In genomic region chr11:53486822-53487594, GRCm38 (mm10) we compare ENCODE assay signal across 8 mouse cellular contexts. TPM values are rescaled to one million over a fixed set of nuclear protein-coding genes. Genes with fewer than 3 reads are reported as not detected.
DNase-seq lines count a peak whose midpoint lies in the region; ATAC-seq and TF ChIP-seq lines count a peak whose summit lies in the region.
"Had no signal": no experiment of that assay in that cellular context is flagged by ENCODE, and none has a peak within 500 bp of the region (broad histone marks: within the 10 kb centered on the region; RNA-seq: fewer than 3 reads in every experiment).

No protein-coding gene starts in this region.

- peak; percentile 43 for DNase-seq in thymus, postnatal 4 days
- DNase-seq in thymus, postnatal 25 days, result no peak
- peak; percentile 56 for DNase-seq in embryonic facial prominence, embryonic 10.5 days (ENCODE audit: low spot score)
- DNase-seq in liver, postnatal 0 days, result peak; percentile 70
- peak; percentile 88 for DNase-seq in stomach, postnatal 0 days (ENCODE audit: low spot score)
- DNase-seq in embryo, embryonic 10.5 days (ENCODE audit: low spot score), result no peak

- 8% methylated on average over 27 of the region's 27 CpGs for WGBS in embryonic facial prominence, embryonic 10.5 days
- 11% methylated on average over 27 of the region's 27 CpGs for WGBS in intestine, embryonic 16.5 days
- 14% methylated on average over 27 of the region's 27 CpGs for WGBS in liver, postnatal 0 days (ENCODE audit: insufficient replicate concordance)
- 14% methylated on average over 27 of the region's 27 CpGs for WGBS in stomach, postnatal 0 days

- H3K27ac ChIP-seq in embryonic facial prominence, embryonic 10.5 days (replicated peaks), result no peak overlapping the region
- no peak overlapping the region for H3K27ac ChIP-seq in intestine, embryonic 16.5 days (ENCODE audit: low read length)
- no peak overlapping the region for H3K27ac ChIP-seq in liver, postnatal 0 days (ENCODE audit: low read depth)
- H3K27ac ChIP-seq in stomach, postnatal 0 days (replicated peaks), result no peak overlapping the region

- no peaks in the 10 kb centered on the region for H3K9me3 ChIP-seq in embryonic facial prominence, embryonic 10.5 days
- no peaks in the 10 kb centered on the region for H3K9me3 ChIP-seq in intestine, embryonic 16.5 days (ENCODE audit: control insufficient read depth, low read length)
- no peaks in the 10 kb centered on the region for H3K9me3 ChIP-seq in liver, postnatal 0 days (ENCODE audit: low read length)
- no peaks in the 10 kb centered on the region for H3K9me3 ChIP-seq in stomach, postnatal 0 days (ENCODE audit: control insufficient read depth, low read length)

- H3K9ac ChIP-seq in intestine, embryonic 16.5 days (ENCODE audit: low read depth, low read length), result no peak overlapping the region
- H3K9ac ChIP-seq in liver, postnatal 0 days (replicated peaks), result no peak overlapping the region
- no peak overlapping the region for H3K9ac ChIP-seq in stomach, postnatal 0 days (ENCODE audit: low read length)

- H3K27me3 ChIP-seq in embryonic facial prominence, embryonic 10.5 days (replicated peaks; ENCODE audit: low read depth, poor library complexity, severe bottlenecking), result peaks cover 62% of the 10 kb centered on the region
- peaks cover 5% of the 10 kb centered on the region; the same call in 1 of the 2 replicates for H3K27me3 ChIP-seq in intestine, embryonic 16.5 days (replicated peaks; ENCODE audit: control insufficient read depth, insufficient read depth, low read length)
- peaks cover 12% of the 10 kb centered on the region for H3K27me3 ChIP-seq in liver, postnatal 0 days (ENCODE audit: insufficient read depth, low read length)
- H3K27me3 ChIP-seq in stomach, postnatal 0 days (ENCODE audit: control insufficient read depth, insufficient read depth, low read length), result no peaks in the 10 kb centered on the region

- no peak for TF ChIP-seq EP300 in liver, postnatal 0 days (IDR thresholded peaks at IDR 0.05; ENCODE audit: low read depth)
- TF ChIP-seq EP300 in stomach, postnatal 0 days (optimal IDR thresholded peaks at IDR 0.05), result no peak

- peak overlapping the region; percentile 46 for H3K4me3 ChIP-seq in embryonic facial prominence, embryonic 10.5 days
- H3K4me3 ChIP-seq in intestine, embryonic 16.5 days (ENCODE audit: low read length), result peak overlapping the region; percentile 29
- no peak overlapping the region for H3K4me3 ChIP-seq in liver, postnatal 0 days (ENCODE audit: low read depth, low read length)
- peak overlapping the region; percentile 4; the same call in 1 of the 2 replicates for H3K4me3 ChIP-seq in stomach, postnatal 0 days (ENCODE audit: low read depth, low read length)

- no peaks in the 10 kb centered on the region for H3K36me3 ChIP-seq in embryonic facial prominence, embryonic 10.5 days (replicated peaks)
- H3K36me3 ChIP-seq in intestine, embryonic 16.5 days (ENCODE audit: control insufficient read depth, insufficient read depth, low read length), result no peaks in the 10 kb centered on the region
- no peaks in the 10 kb centered on the region for H3K36me3 ChIP-seq in liver, postnatal 0 days (replicated peaks; ENCODE audit: insufficient read depth, low read length)
- H3K36me3 ChIP-seq in stomach, postnatal 0 days (ENCODE audit: control insufficient read depth, insufficient read depth, low read length), result no peaks in the 10 kb centered on the region

- peak; percentile 66 for ATAC-seq in intestine, embryonic 16.5 days
- peak; percentile 39; the same call in 1 of the 2 replicates for ATAC-seq in liver, postnatal 0 days
- peak; percentile 87 for ATAC-seq in stomach, postnatal 0 days (ENCODE audit: low FRiP score, low TSS enrichment)

- TF ChIP-seq CTCF in liver, postnatal 0 days (IDR thresholded peaks at IDR 0.05; ENCODE audit: low read depth), result no peak
- TF ChIP-seq CTCF in stomach, postnatal 0 days (IDR thresholded peaks at IDR 0.05; ENCODE audit: low read depth), result no peak

- H3K4me1 ChIP-seq in embryonic facial prominence, embryonic 10.5 days, result peaks cover 32% of the 10 kb centered on the region
- H3K4me1 ChIP-seq in intestine, embryonic 16.5 days (ENCODE audit: control insufficient read depth, insufficient read depth, low read length), result 0 out of 2 replicates have a peak, but pooled peaks cover 2% of the 10 kb centered on the region
- peaks cover 11% of the 10 kb centered on the region for H3K4me1 ChIP-seq in liver, postnatal 0 days (ENCODE audit: insufficient read depth)
- 0 out of 2 replicates have a peak, but pooled peaks cover 4% of the 10 kb centered on the region for H3K4me1 ChIP-seq in stomach, postnatal 0 days (replicated peaks; ENCODE audit: control insufficient read depth, insufficient read depth)

- H3K4me2 ChIP-seq in intestine, embryonic 16.5 days (ENCODE audit: low read depth, low read length), result peak overlapping the region; percentile 52
- H3K4me2 ChIP-seq in liver, postnatal 0 days (ENCODE audit: low read depth, low read length), result peak overlapping the region; percentile 44
- peak overlapping the region; percentile 25 for H3K4me2 ChIP-seq in stomach, postnatal 0 days (replicated peaks; ENCODE audit: low read depth)

RNA-seq across cellular contexts. Expression of gene Sowaha, which starts 6.9 kb away (rescaled TPM):
- polyA plus RNA-seq in embryonic facial prominence, embryonic 10.5 days (2016; fragmentation: Nextera tagmentation; extraction: Ambion mirVana), result 0.44 and 0.82 TPM in 2 replicates
- polyA plus RNA-seq in intestine, embryonic 16.5 days (2015; fragmentation: Nextera tagmentation; extraction: Ambion mirVana), result 0.31 and 0.32 TPM in 2 replicates
- 7.4 and 7.9 TPM in 2 replicates for polyA plus RNA-seq in liver, postnatal 0 days (2015; fragmentation: Nextera tagmentation; extraction: Ambion mirVana)
- polyA plus RNA-seq in stomach, postnatal 0 days (2015; fragmentation: Nextera tagmentation; extraction: Ambion mirVana), result 0.91 and 1.1 TPM in 2 replicates

RNA-seq across cellular contexts. Expression of gene Gm9945, which starts 7.0 kb away (rescaled TPM):
- polyA plus RNA-seq in embryonic facial prominence, embryonic 10.5 days (2016; fragmentation: Nextera tagmentation; extraction: Ambion mirVana), result 0.16 TPM in 1 of 2 replicates, not detected in the other
- not detected in 2 replicates for polyA plus RNA-seq in intestine, embryonic 16.5 days (2015; fragmentation: Nextera tagmentation; extraction: Ambion mirVana)
- polyA plus RNA-seq in liver, postnatal 0 days (2015; fragmentation: Nextera tagmentation; extraction: Ambion mirVana), result 0.15 and 0.31 TPM in 2 replicates
- polyA plus RNA-seq in stomach, postnatal 0 days (2015; fragmentation: Nextera tagmentation; extraction: Ambion mirVana), result 0.11 TPM in 1 of 2 replicates, not detected in the other
- polyA plus RNA-seq: spleen, adult 2 months had no signal

RNA-seq across cellular contexts. Expression of gene Gm9837, which starts 16.7 kb away (rescaled TPM):
- polyA plus RNA-seq in embryonic facial prominence, embryonic 10.5 days (2016; fragmentation: Nextera tagmentation; extraction: Ambion mirVana), result not detected in 2 replicates
- polyA plus RNA-seq in intestine, embryonic 16.5 days (2015; fragmentation: Nextera tagmentation; extraction: Ambion mirVana), result not detected in 2 replicates
- polyA plus RNA-seq in liver, postnatal 0 days (2015; fragmentation: Nextera tagmentation; extraction: Ambion mirVana), result not detected in 2 replicates
- not detected in 2 replicates for polyA plus RNA-seq in stomach, postnatal 0 days (2015; fragmentation: Nextera tagmentation; extraction: Ambion mirVana)
- polyA plus RNA-seq: spleen, adult 2 months had no signal

RNA-seq across cellular contexts. Expression of gene Shroom1, which starts 30.0 kb away (rescaled TPM):
- 2.3 and 2.4 TPM in 2 replicates for polyA plus RNA-seq in embryonic facial prominence, embryonic 10.5 days (2016; fragmentation: Nextera tagmentation; extraction: Ambion mirVana)
- polyA plus RNA-seq in intestine, embryonic 16.5 days (2015; fragmentation: Nextera tagmentation; extraction: Ambion mirVana), result 1.3 and 1.4 TPM in 2 replicates
- polyA plus RNA-seq in liver, postnatal 0 days (2015; fragmentation: Nextera tagmentation; extraction: Ambion mirVana), result 5.5 TPM in 2 replicates
- 1.3 and 1.7 TPM in 2 replicates for polyA plus RNA-seq in stomach, postnatal 0 days (2015; fragmentation: Nextera tagmentation; extraction: Ambion mirVana)

RNA-seq across cellular contexts. Expression of gene Gm10447, which starts 30.1 kb away (rescaled TPM):
- 0.16 and 0.19 TPM in 2 replicates for polyA plus RNA-seq in embryonic facial prominence, embryonic 10.5 days (2016; fragmentation: Nextera tagmentation; extraction: Ambion mirVana)
- 0.06 and 0.07 TPM in 2 replicates for polyA plus RNA-seq in intestine, embryonic 16.5 days (2015; fragmentation: Nextera tagmentation; extraction: Ambion mirVana)
- 0.06 and 0.25 TPM in 2 replicates for polyA plus RNA-seq in liver, postnatal 0 days (2015; fragmentation: Nextera tagmentation; extraction: Ambion mirVana)
- 0.08 and 0.13 TPM in 2 replicates for polyA plus RNA-seq in stomach, postnatal 0 days (2015; fragmentation: Nextera tagmentation; extraction: Ambion mirVana)

Comparison
In these comparisons a context has a peak if more than half of its experiments do, and no peak if none do; other contexts are left out.
1. DNase-seq: peak in thymus, postnatal 4 days (single experiment), embryonic facial prominence, embryonic 10.5 days (single experiment), liver, postnatal 0 days (single experiment) and stomach, postnatal 0 days (single experiment); none in thymus, postnatal 25 days (single experiment) and embryo, embryonic 10.5 days (single experiment).
2. Peak in every context shown above with its lines, with median percentiles within 50 percentile points of each other: ATAC-seq and H3K4me2 ChIP-seq.